Mouse (Mus musculus) hindbrain, embryonic 10.5 days (tissue): ENCODE results near the gene Fuca2. TPM values are rescaled to one million over a fixed set of nuclear protein-coding genes. Genes with fewer than 3 reads are reported as not detected.
"Not testable (repeated sequence)": the region's sequence is repeated elsewhere in the genome, so short reads cannot be mapped to it uniquely, and the experiment has no call there.

Source experiments
- DNase-seq: peaks from one replicate; pipeline ENCODE4 v3.0.0-alpha.2; 2017; ENCODE audit warnings: low spot score
- H3K27ac ChIP-seq: fragments of 300-500 bp; sonication (generic); 2 replicates; pipeline ENCODE4 v1.5.1; 2016; ENCODE audit warnings: mild to moderate bottlenecking, moderate library complexity
- H3K27me3 ChIP-seq: fragments of 300-500 bp; sonication (generic); 2 replicates; pipeline ENCODE4 v1.6.1; 2016; ENCODE audit warnings: mild to moderate bottlenecking; ENCODE audit not compliant: poor library complexity, insufficient read depth, severe bottlenecking
- H3K36me3 ChIP-seq: fragments of 300-500 bp; sonication (generic); 2 replicates; pipeline ENCODE4 v1.6.1; 2016; ENCODE audit warnings: mild to moderate bottlenecking, moderate library complexity
- H3K4me1 ChIP-seq: fragments of 300-500 bp; sonication (generic); replicated peaks from 2 replicates; pipeline ENCODE4 v1.6.1; 2016; ENCODE audit warnings: mild to moderate bottlenecking
- H3K4me3 ChIP-seq: fragments of 300-500 bp; sonication (generic); 2 replicates; pipeline ENCODE4 v1.5.1; 2016; ENCODE audit warnings: mild to moderate bottlenecking, moderate library complexity
- H3K9me3 ChIP-seq: fragments of 300-500 bp; sonication (generic); 2 replicates; pipeline ENCODE4 v1.6.1; 2016; ENCODE audit warnings: mild to moderate bottlenecking, moderate library complexity
- WGBS: fragments of 180-500 bp; shearing (Covaris S2); methylation state at CpG from one replicate; pipeline ENCODE4 v1.1.7; 2016; 5-methylcytosine and 5-hydroxymethylcytosine counted together
- polyA plus RNA-seq: library from polyadenylated mRNA; unstranded; fragments of >200 nt; fragmentation: Nextera tagmentation; extraction: Ambion mirVana; gene quantifications from 2 replicates; pipeline ENCODE4 v1.2.1, GENCODE M21; 2016

Fuca2 gene
- polyA plus RNA-seq = 20.4 and 23.4 TPM in 2 replicates

DNA sequence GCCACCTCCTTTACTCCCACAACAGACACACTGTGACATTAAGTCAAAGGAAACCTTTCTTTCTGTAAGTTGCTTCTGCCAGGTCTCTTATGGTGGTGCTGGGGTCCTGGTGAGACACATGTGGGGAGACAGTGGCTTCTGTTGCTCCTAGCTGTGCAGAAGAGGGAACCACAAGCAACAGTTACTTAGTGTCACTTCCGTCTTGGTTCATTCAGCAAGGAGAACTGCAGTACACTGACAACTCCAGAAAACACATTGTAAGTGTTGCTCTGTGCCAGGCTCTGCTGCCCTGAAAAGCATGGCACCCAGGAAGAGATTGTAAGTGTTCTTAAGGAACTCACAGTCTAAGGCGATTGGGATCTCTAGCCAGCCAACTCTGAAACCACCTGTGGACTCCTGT lies at the start of gene Fuca2:
Gene Fuca2 (plus strand): TSS at position 210 of the 400 bp plus-strand sequence.
- peaks cover 4% of the 10 kb centered on the region for H3K27me3 ChIP-seq
- no peaks in the 10 kb centered on the region for H3K9me3 ChIP-seq
- H3K4me3 ChIP-seq = no peak within 1 kb of the TSS
- no peak for DNase-seq
- peaks cover 13% of the 10 kb centered on the region; the same call in 1 of the 2 replicates for H3K4me1 ChIP-seq
- H3K36me3 ChIP-seq = no peaks in the 10 kb centered on the region
- no peak within 1 kb of the TSS for H3K27ac ChIP-seq
- 81% methylated on average over 2 of the region's 2 CpGs for WGBS

DNA sequence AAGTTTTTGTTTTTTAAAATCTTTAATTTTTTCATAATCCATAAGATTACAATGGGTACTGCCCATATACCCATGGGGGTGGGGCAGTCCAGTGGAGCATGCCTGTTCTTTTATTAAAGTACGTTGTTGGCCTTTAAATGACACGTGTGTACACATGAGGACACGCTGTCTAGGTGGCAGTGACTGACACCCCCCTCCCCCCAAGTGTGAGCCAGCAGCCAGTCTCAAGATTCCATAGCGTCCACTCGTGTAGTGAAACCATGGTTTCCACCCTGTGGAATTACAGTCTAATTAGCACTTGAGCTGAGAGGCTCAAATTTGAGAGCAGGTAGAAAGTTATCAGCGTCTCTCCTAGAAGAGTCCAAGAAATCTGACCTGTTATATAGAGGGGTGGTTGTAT lies 47.7 kb upstream of the Fuca2 start:
- Histone ChIP-seq H3K4me3 (no peak overlapping the region), H3K4me1 (no peaks in the 10 kb centered on the region), H3K27ac (no peak overlapping the region), H3K27me3 (no peaks in the 10 kb centered on the region), H3K9me3 (0 out of 2 replicates have a peak, but pooled peaks cover 2% of the 10 kb centered on the region), H3K36me3 (no peaks in the 10 kb centered on the region)
- 87% methylated on average over 6 of the region's 6 CpGs for WGBS
- no peak for DNase-seq

DNA sequence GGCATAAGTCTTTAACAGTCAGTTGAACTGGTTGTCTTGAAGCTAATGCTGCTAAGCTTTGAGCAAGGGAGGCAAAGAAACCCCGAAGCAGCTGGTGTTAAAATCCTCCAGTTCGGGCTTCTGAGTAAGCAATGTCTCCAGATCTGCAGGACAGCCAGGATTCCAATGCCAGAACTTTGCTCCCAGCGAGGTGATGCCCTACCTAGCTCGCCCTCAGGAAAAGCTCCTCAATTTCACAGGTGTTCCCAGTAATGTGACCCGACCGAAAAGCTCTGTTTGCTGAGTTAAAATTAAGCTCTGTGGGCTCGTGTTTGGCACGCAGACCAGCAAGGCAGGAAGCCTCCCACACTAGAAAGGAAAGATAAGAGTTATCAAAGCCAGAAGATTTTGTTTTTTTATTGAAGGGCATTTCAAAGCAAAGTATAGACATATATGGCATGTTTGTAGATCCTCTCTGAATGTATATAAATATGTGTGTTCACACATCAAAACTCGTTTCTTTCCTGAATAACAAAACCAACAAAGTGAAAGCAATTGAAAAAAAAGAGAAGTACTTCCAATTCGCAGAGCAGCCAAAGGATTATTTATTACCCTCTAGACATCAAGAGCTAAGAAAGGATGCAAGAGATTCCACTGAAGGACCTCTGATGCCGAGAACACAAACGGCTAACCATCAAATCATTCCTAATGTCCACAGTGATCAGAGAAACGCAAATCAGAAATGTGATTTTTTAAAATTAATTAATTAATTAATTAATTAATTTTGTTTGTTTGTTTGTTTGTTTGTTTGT lies 45.9 kb upstream of the Fuca2 start:
- Histone ChIP-seq H3K4me1 (no peaks in the 10 kb centered on the region), H3K9me3 (0 out of 2 replicates have a peak, but pooled peaks cover 2% of the 10 kb centered on the region), H3K4me3 (no peak overlapping the region), H3K27me3 (no peaks in the 10 kb centered on the region), H3K36me3 (no peaks in the 10 kb centered on the region), H3K27ac (no peak overlapping the region)
- DNase-seq = no peak
- 82% methylated on average over 13 of the region's 13 CpGs for WGBS

DNA sequence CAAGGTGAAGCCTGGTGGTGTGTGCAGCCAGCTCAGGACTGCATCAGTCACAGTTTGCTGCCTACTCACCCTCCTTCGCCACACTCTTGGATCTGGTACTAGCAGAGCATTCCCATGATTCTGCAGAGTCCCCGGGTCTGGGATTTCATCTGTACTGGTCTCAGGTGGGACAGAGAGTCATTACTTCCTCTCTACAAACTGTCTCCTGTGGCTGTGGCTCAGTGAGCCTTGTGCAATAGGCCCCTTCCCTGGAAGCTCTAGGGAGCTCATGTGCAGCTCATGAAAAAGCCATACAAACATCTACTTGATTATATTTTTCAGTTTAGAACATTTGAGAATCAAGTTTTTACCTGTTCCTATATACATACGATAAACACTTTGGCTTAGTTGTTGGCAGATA lies 35.0 kb upstream of the Fuca2 start:
- not testable (repeated sequence) for H3K4me3 ChIP-seq, H3K36me3 ChIP-seq, H3K9me3 ChIP-seq, DNase-seq, H3K27ac ChIP-seq, H3K4me1 ChIP-seq, H3K27me3 ChIP-seq
- 89% methylated on average over 3 of the region's 3 CpGs for WGBS

- H3K4me1 ChIP-seq = no peaks in the 10 kb centered on the region
- H3K27ac ChIP-seq = no peak overlapping the region
- H3K36me3 ChIP-seq = no peaks in the 10 kb centered on the region
- no peak for DNase-seq
- H3K9me3 ChIP-seq = no peaks in the 10 kb centered on the region
- WGBS = 70% methylated on average over 5 of the region's 5 CpGs
- peaks cover 10% of the 10 kb centered on the region for H3K27me3 ChIP-seq
- no peak overlapping the region for H3K4me3 ChIP-seq
These were observed 32.4 kb upstream of the Fuca2 start for GRCm38 (mm10) chr10:13466925-13467324.

GRCm38 (mm10) chr10:13468025-13468529 lies 31.3 kb upstream of the Fuca2 start:
- WGBS = 84% methylated on average over 6 of the region's 6 CpGs
- H3K27ac ChIP-seq, H3K4me1 ChIP-seq, DNase-seq, H3K36me3 ChIP-seq, H3K4me3 ChIP-seq, H3K9me3 ChIP-seq: not testable (repeated sequence)
- H3K27me3 ChIP-seq = peaks cover 22% of the 10 kb centered on the region

- Histone ChIP-seq H3K27me3 (peaks cover 43% of the 10 kb centered on the region), H3K4me1 (peaks cover 20% of the 10 kb centered on the region), H3K27ac (no peak overlapping the region), H3K36me3 (no peaks in the 10 kb centered on the region), H3K9me3 (no peaks in the 10 kb centered on the region), H3K4me3 (no peak overlapping the region)
- DNase-seq = no peak
- WGBS = 89% methylated on average over 3 of the region's 3 CpGs
These were observed 29.1 kb upstream of the Fuca2 start for GRCm38 (mm10) chr10:13470236-13470635.

DNA sequence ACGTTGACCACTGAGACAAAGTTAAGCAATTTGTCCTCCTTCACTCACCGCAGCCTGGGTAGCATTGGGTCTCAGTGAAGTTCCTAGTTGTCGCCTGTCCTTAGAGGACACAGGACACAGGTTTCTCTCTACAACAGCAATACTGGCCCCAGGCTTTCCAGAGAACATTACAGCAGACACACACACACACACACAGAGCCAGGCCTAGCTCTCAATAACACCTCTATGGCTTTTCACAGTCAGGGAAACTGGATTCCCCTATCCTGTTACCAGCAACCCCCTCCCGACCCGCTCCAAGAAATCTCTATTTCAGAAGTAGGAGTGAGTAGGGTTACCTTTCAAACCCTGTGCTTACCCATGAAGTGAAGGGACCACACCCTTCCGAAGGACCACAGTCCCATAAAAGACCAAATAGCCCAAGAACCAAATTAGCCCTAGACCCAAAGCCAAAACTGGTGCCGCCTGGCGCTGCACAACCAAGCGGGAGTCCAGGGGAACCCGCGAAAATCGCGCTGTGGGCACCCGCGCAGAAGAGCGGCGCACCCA lies 26.0 kb upstream of the Fuca2 start:
- H3K4me3 ChIP-seq = peak overlapping the region; percentile 84
- H3K27me3 ChIP-seq = peaks cover 58% of the 10 kb centered on the region
- DNase-seq = no peak
- no peaks in the 10 kb centered on the region for H3K36me3 ChIP-seq
- WGBS = 14% methylated on average over 17 of the region's 17 CpGs
- H3K9me3 ChIP-seq = no peaks in the 10 kb centered on the region
- peaks cover 22% of the 10 kb centered on the region for H3K4me1 ChIP-seq
- H3K27ac ChIP-seq = peak overlapping the region; percentile 87; the same call in 1 of the 2 replicates

GRCm38 (mm10) chr10:13473833-13474567 lies 25.3 kb upstream of the Fuca2 start, which contains the start of gene Phactr2:
TSS of gene Phactr2 (minus strand) at chr10:13474412.
- peaks cover 22% of the 10 kb centered on the region for H3K4me1 ChIP-seq
- H3K9me3 ChIP-seq = no peaks in the 10 kb centered on the region
- H3K27ac ChIP-seq = peak within 1 kb of the TSS; percentile 87
- no peaks in the 10 kb centered on the region for H3K36me3 ChIP-seq
- peak; percentile 66 for DNase-seq
- peak within 1 kb of the TSS; percentile 84 for H3K4me3 ChIP-seq
- peaks cover 58% of the 10 kb centered on the region for H3K27me3 ChIP-seq
- whole genome bisulfite sequencing = under 1% methylated on average over 69 of the region's 71 CpGs

- Histone ChIP-seq H3K27me3 (peaks cover 58% of the 10 kb centered on the region), H3K27ac (peak overlapping the region; percentile 87)
- 5% methylated on average over 10 of the region's 10 CpGs for WGBS
These were observed 24.8 kb upstream of the Fuca2 start for GRCm38 (mm10) chr10:13474568-13474955.

GRCm38 (mm10) chr10:13475121-13475520 lies 24.2 kb upstream of the Fuca2 start:
- no peak overlapping the region for H3K27ac ChIP-seq
- peaks cover 22% of the 10 kb centered on the region for H3K4me1 ChIP-seq
- no peaks in the 10 kb centered on the region for H3K9me3 ChIP-seq
- 34% methylated on average over 7 of the region's 7 CpGs for WGBS
- H3K4me3 ChIP-seq = peak overlapping the region; percentile 84
- no peaks in the 10 kb centered on the region for H3K36me3 ChIP-seq
- DNase-seq = no peak
- H3K27me3 ChIP-seq = peaks cover 58% of the 10 kb centered on the region

More at GRCm38 (mm10) chr10:13474568-13474955, 24.8 kb upstream of the Fuca2 start:
- Histone ChIP-seq H3K4me1 (peaks cover 22% of the 10 kb centered on the region), H3K36me3 (no peaks in the 10 kb centered on the region), H3K4me3 (peak overlapping the region; percentile 84), H3K9me3 (no peaks in the 10 kb centered on the region)
- no peak for DNase-seq

DNA sequence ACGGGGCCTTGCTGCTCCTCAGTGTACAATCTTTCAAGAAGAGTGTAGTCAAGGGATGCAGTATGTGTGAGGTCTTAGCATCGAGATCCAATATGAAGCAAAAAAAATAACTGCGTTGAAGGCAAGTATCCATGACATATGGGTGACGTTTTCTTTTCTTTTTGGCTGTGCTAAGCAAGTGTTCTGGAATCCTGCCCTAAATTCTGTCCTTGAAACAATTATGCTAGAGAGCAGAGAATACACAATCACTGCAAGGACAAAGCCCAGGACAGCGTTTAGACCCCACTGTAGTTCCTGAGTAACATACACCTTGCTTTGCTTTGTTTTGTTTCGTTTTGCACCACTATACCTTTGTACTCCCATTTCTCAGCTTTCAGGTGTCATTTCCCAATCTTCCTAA lies 20.0 kb upstream of the Fuca2 start:
- Histone ChIP-seq H3K4me3 (no peak overlapping the region), H3K27ac (no peak overlapping the region), H3K4me1 (peaks cover 11% of the 10 kb centered on the region), H3K9me3 (no peaks in the 10 kb centered on the region), H3K36me3 (no peaks in the 10 kb centered on the region), H3K27me3 (peaks cover 24% of the 10 kb centered on the region)
- no peak for DNase-seq
- WGBS = 88% methylated on average over 6 of the region's 6 CpGs
